Mouse (Mus musculus) v-Abl transformed pro-B cells (cell line): ENCODE measurements around the gene Ltbp1.

Source experiments
- in situ Hi-C, 2 experiments: fragments of 400-800 bp; cut with MboI; formaldehyde crosslinking; loops; one replicate each; pipeline ENCODE4 v1.15.1; 2025; ENCODE audit not compliant: unreplicated experiment in 2 of 2

The Ltbp1 gene

GRCm38 (mm10) chr17:75000066-75000465, 5.3 kb upstream of the Ltbp1 start:
- in situ Hi-C loops: loop anchor here (25.0 kb wide), 2 partner anchors 263 to 663 kb away; partner anchors contain the start of gene Spast (in 2 of the 2)

- in situ Hi-C loops: loop anchor here (25.0 kb wide), 2 partner anchors 268 to 668 kb away; partner anchors contain the start of gene Spast (in 2 of the 2)
Measured at GRCm38 (mm10) chr17:75004820-75005219, 548 bp upstream of the Ltbp1 start.

- in situ Hi-C loops: loop anchor here (25.0 kb wide), 2 partner anchors 269 to 669 kb away; partner anchors contain the start of gene Spast (in 2 of the 2)
Measured at GRCm38 (mm10) chr17:75005685-75006680, 615 bp downstream of the Ltbp1 start.

GRCm38 (mm10) chr17:75010955-75011354, 5.6 kb downstream of the Ltbp1 start:
- in situ Hi-C loops: loop anchor here (10.0 to 25.0 kb wide), 3 partner anchors 196 to 674 kb away; partner anchors contain the start of gene Spast (in 2 of the 2)

- in situ Hi-C loops: loop anchor here (10.0 to 25.0 kb wide), 3 partner anchors 198 to 676 kb away; partner anchors contain the start of gene Spast (in 2 of the 2)
Measured at GRCm38 (mm10) chr17:75013211-75013610, 7.8 kb downstream of the Ltbp1 start.

- in situ Hi-C loops: loop anchor here (10.0 to 25.0 kb wide), 3 partner anchors 199 to 677 kb away; partner anchors contain the start of gene Spast (in 2 of the 2)
Measured at GRCm38 (mm10) chr17:75013868-75014267, 8.5 kb downstream of the Ltbp1 start.

- in situ Hi-C loops: loop anchor here (5.0 to 25.0 kb wide), 4 partner anchors 200 to 677 kb away; partner anchors contain the start of gene Spast (in 2 of the 2)
Measured at GRCm38 (mm10) chr17:75014601-75015356, 9.4 kb downstream of the Ltbp1 start.

- in situ Hi-C loops: loop anchor here (5.0 to 25.0 kb wide), 4 partner anchors 201 to 678 kb away; partner anchors contain the start of gene Spast (in 2 of the 2)
Measured at GRCm38 (mm10) chr17:75015546-75015945, 10.2 kb downstream of the Ltbp1 start.

- in situ Hi-C loops: loop anchor here (5.0 to 25.0 kb wide), 4 partner anchors 203 to 680 kb away; partner anchors contain the start of gene Spast (in 2 of the 2)
Measured at GRCm38 (mm10) chr17:75017423-75017822, 12.1 kb downstream of the Ltbp1 start.

- in situ Hi-C loops: loop anchor here (5.0 to 25.0 kb wide), 4 partner anchors 203 to 681 kb away; partner anchors contain the start of gene Spast (in 2 of the 2)
Measured at GRCm38 (mm10) chr17:75018142-75018541, 12.8 kb downstream of the Ltbp1 start.

- in situ Hi-C loops: loop anchor here (25.0 kb wide), 2 partner anchors 283 to 683 kb away; partner anchors contain the start of gene Spast (in 2 of the 2)
Measured at GRCm38 (mm10) chr17:75020026-75020425, 14.7 kb downstream of the Ltbp1 start.

GRCm38 (mm10) chr17:75020619-75021018, 15.3 kb downstream of the Ltbp1 start:
- in situ Hi-C loops: loop anchor here (25.0 kb wide), 2 partner anchors 283 to 683 kb away; partner anchors contain the start of gene Spast (in 2 of the 2)

GRCm38 (mm10) chr17:75027358-75028131, 22.2 kb downstream of the Ltbp1 start:
- in situ Hi-C loops: no loop called here

- in situ Hi-C loops: no loop called here
Measured at GRCm38 (mm10) chr17:75033356-75033755, 28.0 kb downstream of the Ltbp1 start.

- in situ Hi-C loops: no loop called here
Measured at GRCm38 (mm10) chr17:75033872-75034615, 28.7 kb downstream of the Ltbp1 start.

GRCm38 (mm10) chr17:75036881-75037280, 31.5 kb downstream of the Ltbp1 start:
- in situ Hi-C loops: no loop called here

GRCm38 (mm10) chr17:75039017-75039416, 33.6 kb downstream of the Ltbp1 start:
- in situ Hi-C loops: no loop called here

GRCm38 (mm10) chr17:75049366-75049969, 44.1 kb downstream of the Ltbp1 start:
- in situ Hi-C loops: no loop called here
